Mouse (Mus musculus): ENCODE data around the gene Vps13c. TPM values are rescaled to one million over a fixed set of nuclear protein-coding genes. Genes with fewer than 3 reads are reported as not detected.

Vps13c gene
- polyA plus RNA-seq, 1 experiment from 2014 or later: 4.2 TPM

GRCm38 (mm10) chr9:67828182-67828581, 12.0 kb upstream of the Vps13c start:
- Histone ChIP-seq H3K4me3 (ENCODE audit: low read length) (no peak overlapping the region), H3K9ac (ENCODE audit: low read depth, low read length) (no peak overlapping the region), H3K27ac (ENCODE audit: low read length) (no peak overlapping the region), H3K9me3 (ENCODE audit: control insufficient read depth, low read length) (peaks cover 4% of the 10 kb centered on the region; the same call in 1 of the 2 replicates), H3K36me3 (ENCODE audit: control insufficient read depth, insufficient read depth, low read length) (no peaks in the 10 kb centered on the region), H3K27me3 (replicated peaks; ENCODE audit: control insufficient read depth, insufficient read depth, low read length) (peaks cover 12% of the 10 kb centered on the region), H3K4me2 (ENCODE audit: low read depth, low read length) (no peak overlapping the region), H3K4me1 (ENCODE audit: control insufficient read depth, insufficient read depth, low read length) (peaks cover 16% of the 10 kb centered on the region)
- ATAC-seq: no peak
- 9% methylated on average over 3 of the region's 3 CpGs for WGBS

GRCm38 (mm10) chr9:67830411-67831358, 9.5 kb upstream of the Vps13c start:
- Histone ChIP-seq H3K27ac (ENCODE audit: low read length) (no peak overlapping the region), H3K27me3 (replicated peaks; ENCODE audit: control insufficient read depth, insufficient read depth, low read length) (peaks cover 12% of the 10 kb centered on the region), H3K4me3 (ENCODE audit: low read length) (peak overlapping the region; percentile 58), H3K9ac (ENCODE audit: low read depth, low read length) (peak overlapping the region; percentile 58), H3K4me1 (ENCODE audit: control insufficient read depth, insufficient read depth, low read length) (peaks cover 16% of the 10 kb centered on the region), H3K9me3 (ENCODE audit: control insufficient read depth, low read length) (no peaks in the 10 kb centered on the region), H3K36me3 (ENCODE audit: control insufficient read depth, insufficient read depth, low read length) (no peaks in the 10 kb centered on the region), H3K4me2 (ENCODE audit: low read depth, low read length) (peak overlapping the region; percentile 96)
- ATAC-seq: peak; percentile 86
- 2% methylated on average over 68 of the region's 84 CpGs for WGBS

GRCm38 (mm10) chr9:67831359-67832045, 8.7 kb upstream of the Vps13c start:
- WGBS: under 1% methylated on average over 57 of the region's 57 CpGs
- Histone ChIP-seq H3K9me3 (ENCODE audit: control insufficient read depth, low read length) (no peaks in the 10 kb centered on the region), H3K27me3 (replicated peaks; ENCODE audit: control insufficient read depth, insufficient read depth, low read length) (peaks cover 12% of the 10 kb centered on the region), H3K4me3 (ENCODE audit: low read length) (peak overlapping the region; percentile 58), H3K36me3 (ENCODE audit: control insufficient read depth, insufficient read depth, low read length) (no peaks in the 10 kb centered on the region), H3K27ac (ENCODE audit: low read length) (no peak overlapping the region; the same call in 1 of the 2 replicates), H3K4me1 (ENCODE audit: control insufficient read depth, insufficient read depth, low read length) (peaks cover 16% of the 10 kb centered on the region), H3K4me2 (ENCODE audit: low read depth, low read length) (peak overlapping the region; percentile 96), H3K9ac (ENCODE audit: low read depth, low read length) (peak overlapping the region; percentile 58)
- ATAC-seq: peak; percentile 44

GRCm38 (mm10) chr9:67832046-67832605, 8.1 kb upstream of the Vps13c start, which contains the start of gene C2cd4a:
Gene C2cd4a (minus strand): TSS chr9:67832330.
- peak; percentile 52 for ATAC-seq
- peaks cover 12% of the 10 kb centered on the region for H3K27me3 ChIP-seq (replicated peaks; ENCODE audit: control insufficient read depth, insufficient read depth, low read length)
- H3K36me3 ChIP-seq (ENCODE audit: control insufficient read depth, insufficient read depth, low read length): no peaks in the 10 kb centered on the region
- no peak within 1 kb of the TSS; the same call in 1 of the 2 replicates for H3K27ac ChIP-seq (ENCODE audit: low read length)
- H3K4me3 ChIP-seq (ENCODE audit: low read length): peak within 1 kb of the TSS; percentile 58
- H3K4me1 ChIP-seq (ENCODE audit: control insufficient read depth, insufficient read depth, low read length): peaks cover 16% of the 10 kb centered on the region
- no peaks in the 10 kb centered on the region for H3K9me3 ChIP-seq (ENCODE audit: control insufficient read depth, low read length)
- H3K4me2 ChIP-seq (ENCODE audit: low read depth, low read length): peak within 1 kb of the TSS; percentile 96
- H3K9ac ChIP-seq (ENCODE audit: low read depth, low read length): peak within 1 kb of the TSS; percentile 58
- 3% methylated on average over 20 of the region's 20 CpGs for WGBS

- ATAC-seq: no peak
- WGBS: 88% methylated on average over 5 of the region's 5 CpGs
- no peaks in the 10 kb centered on the region for H3K36me3 ChIP-seq (ENCODE audit: control insufficient read depth, insufficient read depth, low read length)
Observed at GRCm38 (mm10) chr9:67834535-67834934, 5.7 kb upstream of the Vps13c start.

GRCm38 (mm10) chr9:67837311-67837710, 2.9 kb upstream of the Vps13c start:
- no peak for ATAC-seq
- no peak overlapping the region for H3K4me3 ChIP-seq (ENCODE audit: low read length)
- WGBS: 58% methylated on average over 2 of the region's 2 CpGs
- no peak overlapping the region for H3K27ac ChIP-seq (ENCODE audit: low read length)
- peaks cover 9% of the 10 kb centered on the region for H3K4me1 ChIP-seq (ENCODE audit: control insufficient read depth, insufficient read depth, low read length)
- H3K9ac ChIP-seq (ENCODE audit: low read depth, low read length): no peak overlapping the region
- H3K4me2 ChIP-seq (ENCODE audit: low read depth, low read length): no peak overlapping the region
- no peaks in the 10 kb centered on the region for H3K36me3 ChIP-seq (ENCODE audit: control insufficient read depth, insufficient read depth, low read length)
- no peaks in the 10 kb centered on the region for H3K9me3 ChIP-seq (ENCODE audit: control insufficient read depth, low read length)
- no peaks in the 10 kb centered on the region for H3K27me3 ChIP-seq (replicated peaks; ENCODE audit: control insufficient read depth, insufficient read depth, low read length)

More at GRCm38 (mm10) chr9:67834535-67834934, 5.7 kb upstream of the Vps13c start:
- Histone ChIP-seq H3K4me3 (ENCODE audit: low read length) (no peak overlapping the region), H3K27ac (ENCODE audit: low read length) (no peak overlapping the region), H3K9ac (ENCODE audit: low read depth, low read length) (no peak overlapping the region), H3K4me1 (ENCODE audit: control insufficient read depth, insufficient read depth, low read length) (peaks cover 19% of the 10 kb centered on the region), H3K9me3 (ENCODE audit: control insufficient read depth, low read length) (no peaks in the 10 kb centered on the region), H3K27me3 (replicated peaks; ENCODE audit: control insufficient read depth, insufficient read depth, low read length) (peaks cover 8% of the 10 kb centered on the region), H3K4me2 (ENCODE audit: low read depth, low read length) (no peak overlapping the region)

- H3K4me3 ChIP-seq (ENCODE audit: low read length): no peak overlapping the region
- no peak overlapping the region for H3K4me2 ChIP-seq (ENCODE audit: low read depth, low read length)
- H3K9ac ChIP-seq (ENCODE audit: low read depth, low read length): no peak overlapping the region
- H3K27ac ChIP-seq (ENCODE audit: low read length): no peak overlapping the region
- WGBS: 49% methylated on average over 5 of the region's 5 CpGs
- no peaks in the 10 kb centered on the region for H3K9me3 ChIP-seq (ENCODE audit: control insufficient read depth, low read length)
- peak; percentile 5; the same call in 1 of the 2 replicates for ATAC-seq
- H3K27me3 ChIP-seq (replicated peaks; ENCODE audit: control insufficient read depth, insufficient read depth, low read length): no peaks in the 10 kb centered on the region
- H3K4me1 ChIP-seq (ENCODE audit: control insufficient read depth, insufficient read depth, low read length): peaks cover 3% of the 10 kb centered on the region
- no peaks in the 10 kb centered on the region for H3K36me3 ChIP-seq (ENCODE audit: control insufficient read depth, insufficient read depth, low read length)
Observed at GRCm38 (mm10) chr9:67842797-67843196, 2.6 kb downstream of the Vps13c start.

GRCm38 (mm10) chr9:67845012-67845411, 4.8 kb downstream of the Vps13c start:
- ATAC-seq: no peak

GRCm38 (mm10) chr9:67845648-67846047, 5.5 kb downstream of the Vps13c start:
- Histone ChIP-seq H3K9me3 (ENCODE audit: control insufficient read depth, low read length) (no peaks in the 10 kb centered on the region), H3K27ac (ENCODE audit: low read length) (no peak overlapping the region), H3K36me3 (ENCODE audit: control insufficient read depth, insufficient read depth, low read length) (no peaks in the 10 kb centered on the region), H3K27me3 (replicated peaks; ENCODE audit: control insufficient read depth, insufficient read depth, low read length) (no peaks in the 10 kb centered on the region), H3K4me3 (ENCODE audit: low read length) (no peak overlapping the region), H3K4me2 (ENCODE audit: low read depth, low read length) (no peak overlapping the region), H3K4me1 (ENCODE audit: control insufficient read depth, insufficient read depth, low read length) (peaks cover 3% of the 10 kb centered on the region), H3K9ac (ENCODE audit: low read depth, low read length) (no peak overlapping the region)
- ATAC-seq: no peak
- WGBS: 68% methylated on average over 5 of the region's 5 CpGs

More at GRCm38 (mm10) chr9:67845012-67845411, 4.8 kb downstream of the Vps13c start:
- Histone ChIP-seq H3K27me3 (replicated peaks; ENCODE audit: control insufficient read depth, insufficient read depth, low read length) (no peaks in the 10 kb centered on the region), H3K9ac (ENCODE audit: low read depth, low read length) (no peak overlapping the region), H3K36me3 (ENCODE audit: control insufficient read depth, insufficient read depth, low read length) (no peaks in the 10 kb centered on the region), H3K4me1 (ENCODE audit: control insufficient read depth, insufficient read depth, low read length) (peaks cover 3% of the 10 kb centered on the region), H3K4me3 (ENCODE audit: low read length) (no peak overlapping the region), H3K9me3 (ENCODE audit: control insufficient read depth, low read length) (no peaks in the 10 kb centered on the region), H3K27ac (ENCODE audit: low read length) (no peak overlapping the region), H3K4me2 (ENCODE audit: low read depth, low read length) (no peak overlapping the region)
- WGBS: 76% methylated on average over 4 of the region's 4 CpGs
